9 mouse cellular contexts compared by ENCODE assay signal in genomic region chr17:8858636-8859421, GRCm38 (mm10).
A peak's percentile ranks its signal among the peaks of the same experiment; 100 is the strongest.
DNase-seq lines count a peak whose midpoint lies in the region; ATAC-seq lines count a peak whose summit lies in the region.
"Had no signal": no experiment of that assay in that cellular context is flagged by ENCODE, and none has a peak within 500 bp of the region (broad histone marks: within the 10 kb centered on the region; RNA-seq: fewer than 3 reads in every experiment).

No protein-coding gene starts in this region.

- no peaks in the 10 kb centered on the region for H3K9me3 ChIP-seq in forebrain, embryonic 15.5 days
- H3K9me3 ChIP-seq in forebrain, embryonic 11.5 days (ENCODE audit: control insufficient read depth, low read length) = no peaks in the 10 kb centered on the region
- no peaks in the 10 kb centered on the region for H3K9me3 ChIP-seq in lung, embryonic 15.5 days

- H3K4me3 ChIP-seq in forebrain, embryonic 15.5 days = no peak overlapping the region
- no peak overlapping the region for H3K4me3 ChIP-seq in forebrain, embryonic 11.5 days (ENCODE audit: low read depth, low read length)
- H3K4me3 ChIP-seq in lung, embryonic 15.5 days = no peak overlapping the region

- H3K9ac ChIP-seq in forebrain, embryonic 15.5 days (replicated peaks) = peak overlapping the region; percentile 28
- no peak overlapping the region for H3K9ac ChIP-seq in forebrain, embryonic 11.5 days (ENCODE audit: low read length)
- H3K9ac ChIP-seq in lung, embryonic 15.5 days = no peak overlapping the region
- H3K9ac ChIP-seq: liver, embryonic 14.5 days had no signal

- H3K4me2 ChIP-seq in forebrain, embryonic 15.5 days (replicated peaks) = 0 out of 2 replicates have a peak overlapping the region, but pooled peaks have one; percentile 3
- no peak overlapping the region for H3K4me2 ChIP-seq in forebrain, embryonic 11.5 days (ENCODE audit: low read depth, low read length, severe bottlenecking)
- H3K4me2 ChIP-seq in lung, embryonic 15.5 days = peak overlapping the region; percentile 9; the same call in 1 of the 2 replicates

- no peaks in the 10 kb centered on the region for H3K27me3 ChIP-seq in forebrain, embryonic 15.5 days
- no peaks in the 10 kb centered on the region for H3K27me3 ChIP-seq in forebrain, embryonic 11.5 days (ENCODE audit: control insufficient read depth, insufficient read depth, low read length)
- no peaks in the 10 kb centered on the region for H3K27me3 ChIP-seq in lung, embryonic 15.5 days

- H3K27ac ChIP-seq in forebrain, embryonic 15.5 days (replicated peaks) = peak overlapping the region; percentile 29; the same call in 1 of the 2 replicates
- no peak overlapping the region for H3K27ac ChIP-seq in forebrain, embryonic 11.5 days (ENCODE audit: low read depth, low read length)
- no peak overlapping the region for H3K27ac ChIP-seq in lung, embryonic 15.5 days
- H3K27ac ChIP-seq: liver, embryonic 14.5 days had no signal

- no peak for DNase-seq in forebrain, embryonic 11.5 days (ENCODE audit: low spot score)
- DNase-seq in lung, postnatal 25 days (ENCODE audit: low spot score) = no peak
- DNase-seq in layer of hippocampus, postnatal 14 days (ENCODE audit: low spot score in 2 of 2) = peak; percentile 41 to 77
- peak; percentile 77 for DNase-seq in right cerebral cortex, postnatal 14 days
- DNase-seq in ovary, postnatal 14 days (ENCODE audit: low spot score) = no peak

- no peak for ATAC-seq in forebrain, embryonic 15.5 days (replicated peaks)
- ATAC-seq in forebrain, embryonic 11.5 days (replicated peaks; ENCODE audit: low FRiP score) = no peak
- ATAC-seq in lung, embryonic 15.5 days (ENCODE audit: borderline replicate concordance, extremely low read depth, low FRiP score, low TSS enrichment) = no peak
- no peak for ATAC-seq in monocyte, adult 5-6 weeks (replicated peaks; ENCODE audit: insufficient number of reproducible peaks, low FRiP score, low TSS enrichment, poor library complexity, severe bottlenecking)

- 64% methylated on average over 23 of the region's 23 CpGs for WGBS in forebrain, embryonic 15.5 days
- WGBS in forebrain, embryonic 11.5 days = 78% methylated on average over 23 of the region's 23 CpGs
- 64% methylated on average over 23 of the region's 23 CpGs for WGBS in lung, embryonic 15.5 days

- H3K4me1 ChIP-seq in forebrain, embryonic 15.5 days = peaks cover 28% of the 10 kb centered on the region
- H3K4me1 ChIP-seq in forebrain, embryonic 11.5 days (replicated peaks; ENCODE audit: control insufficient read depth, insufficient read depth, low read length) = peaks cover 4% of the 10 kb centered on the region; the same call in 1 of the 2 replicates
- peaks cover 16% of the 10 kb centered on the region for H3K4me1 ChIP-seq in lung, embryonic 15.5 days

- H3K36me3 ChIP-seq in forebrain, embryonic 15.5 days = no peaks in the 10 kb centered on the region
- no peaks in the 10 kb centered on the region for H3K36me3 ChIP-seq in forebrain, embryonic 11.5 days (ENCODE audit: control insufficient read depth, insufficient read depth, low read length)
- H3K36me3 ChIP-seq in lung, embryonic 15.5 days = no peaks in the 10 kb centered on the region

Comparison
In these comparisons a context has a peak if more than half of its experiments do, and no peak if none do; other contexts are left out.
1. DNase-seq: peak in layer of hippocampus, postnatal 14 days (2 of 2) and right cerebral cortex, postnatal 14 days (single experiment); none in forebrain, embryonic 11.5 days (single experiment), lung, postnatal 25 days (single experiment) and ovary, postnatal 14 days (single experiment).